Mouse (Mus musculus): Measurements from ENCODE around the gene Zfp663. TPM values are rescaled to one million over a fixed set of nuclear protein-coding genes. Genes with fewer than 3 reads are reported as not detected.

Zfp663 gene
- total and polyA plus RNA-seq, 3 experiments = 0.18 TPM; not detected in 2

DNA sequence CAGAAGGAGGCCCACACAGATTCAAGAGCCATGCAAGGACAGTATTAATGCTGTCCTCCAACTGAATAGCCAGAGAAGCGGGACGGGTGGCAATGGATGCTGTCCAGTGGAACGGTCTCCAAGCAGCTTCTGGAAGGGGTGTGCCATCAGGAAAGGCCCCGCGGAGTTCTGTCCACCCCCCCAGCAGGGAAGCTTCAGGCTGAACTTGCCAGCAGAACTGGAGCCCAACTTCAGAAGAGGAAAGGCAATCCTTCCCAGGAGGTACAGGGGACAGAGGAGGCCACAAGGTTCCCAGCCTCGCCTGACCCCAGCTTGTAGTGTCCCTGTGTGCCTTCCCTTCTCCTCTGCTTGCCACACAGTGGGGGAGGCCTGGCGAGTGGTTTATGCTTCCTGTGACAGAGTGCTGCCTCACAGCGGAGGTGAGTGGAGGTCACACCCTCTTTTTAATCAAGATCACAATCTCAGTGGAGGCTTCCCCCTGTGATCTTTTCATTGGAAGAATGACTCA, 47.1 kb downstream of the Zfp663 start:
- Histone ChIP-seq H3K9me3 (replicated peaks; ENCODE audit: insufficient read depth, low read length) (no peaks in the 10 kb centered on the region), H3K27ac (ENCODE audit: control insufficient read depth, low read depth, low read length) (peak overlapping the region; percentile 38; the same call in 1 of the 2 replicates), H3K4me3 (ENCODE audit: control insufficient read depth in 1 of 2, insufficient read depth in 1 of 2, low read depth in 2 of 2, low read length in 2 of 2) (no peak overlapping the region), H3K9ac (ENCODE audit: control insufficient read depth, low read depth, low read length, poor library complexity, severe bottlenecking) (peak overlapping the region; percentile 21; the same call in 1 of the 2 replicates), H3K27me3 (ENCODE audit: control insufficient read depth in 1 of 2, insufficient read depth in 2 of 2, low read length in 2 of 2) (no peaks in the 10 kb centered on the region), H3K36me3 (ENCODE audit: control insufficient read depth in 1 of 2, insufficient read depth in 2 of 2, low read length in 2 of 2) (peaks cover 0 to 53% of the 10 kb centered on the region in 2 experiments; a peak in 2 of 4 replicates), H3K4me1 (ENCODE audit: control insufficient read depth in 1 of 2, insufficient read depth in 2 of 2, low read length in 2 of 2) (peaks cover 39 to 64% of the 10 kb centered on the region in 2 experiments), H3K79me2 (ENCODE audit: control insufficient read depth, insufficient read depth, low read length, poor library complexity) (peaks cover 20% of the 10 kb centered on the region)
- peak; percentile 51 for DNase-seq (ENCODE audit: low read depth, low spot score)
- TF ChIP-seq CTCF (IDR thresholded peaks at IDR 0.05 in 2 of 3, conservative IDR thresholded peaks at IDR 0.05 in 1 of 3; ENCODE audit: control insufficient read depth in 1 of 3, insufficient read depth in 1 of 3, low read depth in 2 of 3, low read length in 3 of 3, poor library complexity in 1 of 3, severe bottlenecking in 1 of 3) = peak in 2 of 3 experiments; percentile 5 to 13; a peak in 1 of 6 replicates
- TF ChIP-seq MAFK (IDR thresholded peaks at IDR 0.05; ENCODE audit: borderline replicate concordance, low read depth, low read length) = no peak
- no peak for TF ChIP-seq USF1 (IDR thresholded peaks at IDR 0.05; ENCODE audit: low read depth, low read length)
- peak; percentile 49; the same call in 1 of the 2 replicates for TF ChIP-seq GATA1 (IDR thresholded peaks at IDR 0.05; ENCODE audit: low read depth, low read length)
- peak; percentile 58; the same call in 1 of the 2 replicates for TF ChIP-seq ETS1 (IDR thresholded peaks at IDR 0.05; ENCODE audit: low read depth, low read length)
- no peak for TF ChIP-seq E2F4 (IDR thresholded peaks at IDR 0.05; ENCODE audit: borderline replicate concordance, low read depth, low read length)
- peak; percentile 47; the same call in 1 of the 2 replicates for TF ChIP-seq MXI1 (IDR thresholded peaks at IDR 0.05; ENCODE audit: low read depth, low read length)
- TF ChIP-seq USF2 (IDR thresholded peaks at IDR 0.05; ENCODE audit: borderline replicate concordance in 1 of 2, insufficient read depth in 1 of 2, low read depth in 1 of 2, low read length in 2 of 2) = no peak
- peak in 1 of 2 experiments; percentile 45; a peak in 3 of 4 replicates for TF ChIP-seq EP300 (IDR thresholded peaks at IDR 0.05; ENCODE audit: low read depth in 1 of 2, low read length in 2 of 2)
- TF ChIP-seq KAT2A (conservative IDR thresholded peaks at IDR 0.05; ENCODE audit: low read depth, low read length) = no peak

GRCm38 (mm10) chr2:165320531-165321150, 47.9 kb downstream of the Zfp663 start:
- H3K79me2 ChIP-seq (ENCODE audit: control insufficient read depth, insufficient read depth, low read length, poor library complexity) = peaks cover 15% of the 10 kb centered on the region
- H3K9ac ChIP-seq (ENCODE audit: control insufficient read depth, low read depth, low read length, poor library complexity, severe bottlenecking) = no peak overlapping the region
- H3K9me3 ChIP-seq (replicated peaks; ENCODE audit: insufficient read depth, low read length) = no peaks in the 10 kb centered on the region
- peaks cover 39 to 64% of the 10 kb centered on the region in 2 experiments for H3K4me1 ChIP-seq (ENCODE audit: control insufficient read depth in 1 of 2, insufficient read depth in 2 of 2, low read length in 2 of 2)
- H3K27me3 ChIP-seq (ENCODE audit: control insufficient read depth in 1 of 2, insufficient read depth in 2 of 2, low read length in 2 of 2) = no peaks in the 10 kb centered on the region
- TF ChIP-seq MXI1 (IDR thresholded peaks at IDR 0.05; ENCODE audit: low read depth, low read length) = no peak
- TF ChIP-seq TBP (IDR thresholded peaks at IDR 0.05; ENCODE audit: low read depth, low read length) = no peak
- no peak for TF ChIP-seq MAX (IDR thresholded peaks at IDR 0.05; ENCODE audit: low read length)
- no peak for TF ChIP-seq EP300 (IDR thresholded peaks at IDR 0.05; ENCODE audit: low read depth in 1 of 2, low read length in 2 of 2)
- TF ChIP-seq USF2 (IDR thresholded peaks at IDR 0.05; ENCODE audit: borderline replicate concordance in 1 of 2, insufficient read depth in 1 of 2, low read depth in 1 of 2, low read length in 2 of 2) = no peak
- TF ChIP-seq ZKSCAN1 (IDR thresholded peaks at IDR 0.05; ENCODE audit: low read depth, low read length) = no peak
- no peak for TF ChIP-seq MAFK (IDR thresholded peaks at IDR 0.05; ENCODE audit: borderline replicate concordance, low read depth, low read length)
- TF ChIP-seq JUND (IDR thresholded peaks at IDR 0.05; ENCODE audit: low read depth, low read length) = no peak
- no peak overlapping the region for H3K4me3 ChIP-seq (ENCODE audit: control insufficient read depth in 1 of 2, insufficient read depth in 1 of 2, low read depth in 2 of 2, low read length in 2 of 2)
- no peak overlapping the region for H3K27ac ChIP-seq (ENCODE audit: control insufficient read depth, low read depth, low read length)
- no peak for DNase-seq (ENCODE audit: low read depth, low spot score)
- H3K36me3 ChIP-seq (ENCODE audit: control insufficient read depth in 1 of 2, insufficient read depth in 2 of 2, low read length in 2 of 2) = peaks cover 0 to 53% of the 10 kb centered on the region in 2 experiments; a peak in 2 of 4 replicates

Data from MEL (cell line).